Mouse (Mus musculus) heart, embryonic 10.5 days (tissue): ENCODE data around the gene Nif3l1. TPM values are rescaled to one million over a fixed set of nuclear protein-coding genes. Genes with fewer than 3 reads are reported as not detected.

Source experiments
- polyA plus RNA-seq: library from polyadenylated mRNA; unstranded; fragments of >200 nt; fragmentation: Nextera tagmentation; extraction: Ambion mirVana; gene quantifications from 2 replicates; pipeline ENCODE4 v1.2.1, GENCODE M21; 2016

Gene Nif3l1
- polyA plus RNA-seq, 1 experiment from 2014 or later = 48.5 TPM

Other genes with a start within 250 kb of the Nif3l1 start
- 1.1 and 2.7 TPM in 2 replicates for gene Aox4, start 234.8 kb upstream of the Nif3l1 start, polyA plus RNA-seq
- 0.05 TPM in 1 of 2 replicates, not detected in the other for gene Aox2, start 166.8 kb upstream of the Nif3l1 start, polyA plus RNA-seq
- 287 and 342 TPM in 2 replicates for gene Bzw1, start 52.3 kb upstream of the Nif3l1 start, polyA plus RNA-seq
- 117 TPM in 2 replicates for gene Clk1, start 21.1 kb upstream of the Nif3l1 start, polyA plus RNA-seq
- 43.0 and 47.7 TPM in 2 replicates for gene Ppil3, start 335 bp downstream of the Nif3l1 start, polyA plus RNA-seq
- 33.6 and 39.8 TPM in 2 replicates for gene Orc2, start 60.0 kb downstream of the Nif3l1 start, polyA plus RNA-seq
- gene Fam126b, start 141.2 kb downstream of the Nif3l1 start, polyA plus RNA-seq = 4.3 and 6.4 TPM in 2 replicates
- 172 and 198 TPM in 2 replicates for gene Ndufb3, start 141.2 kb downstream of the Nif3l1 start, polyA plus RNA-seq